ENCODE assay signal across 22 mouse cellular contexts in the genomic region with DNA sequence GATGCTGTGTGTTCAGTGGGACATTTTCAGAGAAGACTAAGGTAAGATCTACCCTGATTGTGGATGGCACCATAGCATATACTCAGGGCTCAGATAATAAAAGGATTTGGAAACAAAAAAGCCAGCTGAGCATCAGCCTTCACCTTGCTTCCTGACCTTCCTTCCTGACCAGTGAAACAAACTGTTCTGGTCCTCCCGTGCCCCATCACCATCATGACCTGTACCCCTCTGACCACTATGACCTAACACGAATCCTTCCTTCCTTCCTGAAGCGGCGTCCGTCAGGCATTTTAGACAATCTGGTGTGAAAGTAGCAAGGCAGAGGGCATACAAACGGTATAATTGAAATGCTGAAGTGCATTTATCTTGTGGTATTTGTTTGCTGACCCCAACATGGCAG. TPM values are rescaled to one million over a fixed set of nuclear protein-coding genes. Genes with fewer than 3 reads are reported as not detected.
DNase-seq lines count a peak whose midpoint lies in the region; ATAC-seq and TF ChIP-seq lines count a peak whose summit lies in the region.
"Had no signal": no experiment of that assay in that cellular context is flagged by ENCODE, and none has a peak within 500 bp of the region (broad histone marks: within the 10 kb centered on the region; RNA-seq: fewer than 3 reads in every experiment).

No protein-coding gene starts in this region.

- H3K36me3 ChIP-seq in intestine, embryonic 15.5 days, result peaks cover 15% of the 10 kb centered on the region
- no peaks in the 10 kb centered on the region for H3K36me3 ChIP-seq in intestine, embryonic 16.5 days (ENCODE audit: control insufficient read depth, insufficient read depth, low read length)
- peaks cover 25% of the 10 kb centered on the region for H3K36me3 ChIP-seq in liver, postnatal 0 days (replicated peaks; ENCODE audit: insufficient read depth, low read length)
- H3K36me3 ChIP-seq in liver, embryonic 12.5 days, result peaks cover 35% of the 10 kb centered on the region
- H3K36me3 ChIP-seq in myocyte (ENCODE audit: control insufficient read depth, insufficient read depth), result peaks cover 47% of the 10 kb centered on the region

- TF ChIP-seq POLR2A in myocyte (IDR thresholded peaks at IDR 0.05; ENCODE audit: insufficient read length, low read depth), result no peak

- peaks cover 8% of the 10 kb centered on the region for H3K79me2 ChIP-seq in myocyte (ENCODE audit: control insufficient read depth, insufficient read depth)

- no peak for DNase-seq in liver, postnatal 0 days
- no peak for DNase-seq in embryo, embryonic 10 days (ENCODE audit: low spot score)
- DNase-seq: adrenal gland, adult 2 months; adrenal gland, postnatal 14 days; cerebellum, adult 11-12 months; cerebellum, adult 8-10 months; cerebellum, postnatal 10 days; cerebellum, postnatal 36 days; gastrocnemius, postnatal 10 days; gastrocnemius, postnatal 36 days; heart, postnatal 14 days had no signal

- no peak for TF ChIP-seq CTCF in liver, postnatal 0 days (IDR thresholded peaks at IDR 0.05; ENCODE audit: low read depth)

- peak; percentile 15; the same call in 1 of the 2 replicates for ATAC-seq in intestine, embryonic 15.5 days
- ATAC-seq in intestine, embryonic 16.5 days, result no peak
- peak; percentile 16 for ATAC-seq in liver, postnatal 0 days
- no peak for ATAC-seq in liver, embryonic 12.5 days
- ATAC-seq: CD4-positive, CD25-positive, alpha-beta regulatory T cell, adult 4 months; forebrain, embryonic 13.5 days; forebrain, embryonic 16.5 days had no signal

- 84% methylated on average over 6 of the region's 6 CpGs for WGBS in intestine, embryonic 15.5 days
- WGBS in intestine, embryonic 16.5 days, result 88% methylated on average over 6 of the region's 6 CpGs
- 73% methylated on average over 6 of the region's 6 CpGs for WGBS in liver, postnatal 0 days (ENCODE audit: insufficient replicate concordance)
- 62% methylated on average over 6 of the region's 6 CpGs for WGBS in liver, embryonic 12.5 days (ENCODE audit: insufficient replicate concordance)

- no peaks in the 10 kb centered on the region for H3K9me3 ChIP-seq in intestine, embryonic 15.5 days
- no peaks in the 10 kb centered on the region for H3K9me3 ChIP-seq in intestine, embryonic 16.5 days (ENCODE audit: control insufficient read depth, low read length)
- no peaks in the 10 kb centered on the region for H3K9me3 ChIP-seq in liver, postnatal 0 days (ENCODE audit: low read length)
- no peaks in the 10 kb centered on the region for H3K9me3 ChIP-seq in liver, embryonic 12.5 days (replicated peaks)
- H3K9me3 ChIP-seq: forebrain, embryonic 10.5 days; forebrain, embryonic 13.5 days; heart, embryonic 13.5 days; hindbrain, embryonic 12.5 days; hindbrain, embryonic 15.5 days had no signal

- H3K9ac ChIP-seq in intestine, embryonic 15.5 days, result no peak overlapping the region
- H3K9ac ChIP-seq in intestine, embryonic 16.5 days (ENCODE audit: low read depth, low read length), result no peak overlapping the region
- no peak overlapping the region for H3K9ac ChIP-seq in liver, postnatal 0 days (replicated peaks)
- H3K9ac ChIP-seq in liver, embryonic 12.5 days, result no peak overlapping the region
- H3K9ac ChIP-seq: forebrain, embryonic 13.5 days; heart, embryonic 13.5 days; hindbrain, embryonic 12.5 days; hindbrain, embryonic 15.5 days had no signal

- no peak overlapping the region for H3K4me3 ChIP-seq in intestine, embryonic 15.5 days (replicated peaks)
- H3K4me3 ChIP-seq in intestine, embryonic 16.5 days (ENCODE audit: low read length), result no peak overlapping the region
- no peak overlapping the region for H3K4me3 ChIP-seq in liver, postnatal 0 days (ENCODE audit: low read depth, low read length)
- H3K4me3 ChIP-seq in liver, embryonic 12.5 days, result no peak overlapping the region
- no peak overlapping the region for H3K4me3 ChIP-seq in myocyte
- H3K4me3 ChIP-seq: forebrain, embryonic 10.5 days; forebrain, embryonic 13.5 days; heart, embryonic 13.5 days; hindbrain, embryonic 12.5 days; hindbrain, embryonic 15.5 days had no signal

- H3K4me1 ChIP-seq in intestine, embryonic 15.5 days (replicated peaks), result no peaks in the 10 kb centered on the region
- no peaks in the 10 kb centered on the region for H3K4me1 ChIP-seq in intestine, embryonic 16.5 days (ENCODE audit: control insufficient read depth, insufficient read depth, low read length)
- no peaks in the 10 kb centered on the region for H3K4me1 ChIP-seq in liver, postnatal 0 days (ENCODE audit: insufficient read depth)
- peaks cover 19% of the 10 kb centered on the region for H3K4me1 ChIP-seq in liver, embryonic 12.5 days
- H3K4me1 ChIP-seq: forebrain, embryonic 10.5 days; forebrain, embryonic 13.5 days; hindbrain, embryonic 12.5 days; hindbrain, embryonic 15.5 days had no signal

- no peak overlapping the region for H3ac ChIP-seq in myocyte (ENCODE audit: control insufficient read depth, insufficient read length)

- TF ChIP-seq EP300 in liver, postnatal 0 days (IDR thresholded peaks at IDR 0.05; ENCODE audit: low read depth), result peak; percentile 48; the same call in 1 of the 2 replicates

- H3K27ac ChIP-seq in intestine, embryonic 15.5 days, result no peak overlapping the region
- no peak overlapping the region for H3K27ac ChIP-seq in intestine, embryonic 16.5 days (ENCODE audit: low read length)
- H3K27ac ChIP-seq in liver, postnatal 0 days (ENCODE audit: low read depth), result no peak overlapping the region
- H3K27ac ChIP-seq in liver, embryonic 12.5 days, result no peak overlapping the region
- H3K27ac ChIP-seq: forebrain, embryonic 10.5 days; forebrain, embryonic 13.5 days; heart, embryonic 13.5 days; hindbrain, embryonic 12.5 days; hindbrain, embryonic 15.5 days had no signal

- H3K4me2 ChIP-seq in intestine, embryonic 15.5 days (replicated peaks), result no peak overlapping the region
- no peak overlapping the region for H3K4me2 ChIP-seq in intestine, embryonic 16.5 days (ENCODE audit: low read depth, low read length)
- no peak overlapping the region for H3K4me2 ChIP-seq in liver, postnatal 0 days (ENCODE audit: low read depth, low read length)
- H3K4me2 ChIP-seq in liver, embryonic 12.5 days, result no peak overlapping the region
- H3K4me2 ChIP-seq in myocyte (ENCODE audit: low read depth), result no peak overlapping the region
- H3K4me2 ChIP-seq: forebrain, embryonic 13.5 days; heart, embryonic 13.5 days; hindbrain, embryonic 12.5 days; hindbrain, embryonic 15.5 days had no signal

- H3K27me3 ChIP-seq in intestine, embryonic 15.5 days (replicated peaks), result no peaks in the 10 kb centered on the region
- no peaks in the 10 kb centered on the region for H3K27me3 ChIP-seq in intestine, embryonic 16.5 days (replicated peaks; ENCODE audit: control insufficient read depth, insufficient read depth, low read length)
- no peaks in the 10 kb centered on the region for H3K27me3 ChIP-seq in liver, postnatal 0 days (ENCODE audit: insufficient read depth, low read length)
- no peaks in the 10 kb centered on the region for H3K27me3 ChIP-seq in liver, embryonic 12.5 days (replicated peaks)
- H3K27me3 ChIP-seq in myocyte (ENCODE audit: control insufficient read depth, insufficient read depth, insufficient read length), result no peaks in the 10 kb centered on the region
- H3K27me3 ChIP-seq: forebrain, embryonic 13.5 days; heart, embryonic 13.5 days; hindbrain, embryonic 12.5 days; hindbrain, embryonic 15.5 days had no signal

TF ChIP-seq in myocyte, 11 proteins besides CTCF, POLR2A, EP300 and RAD21:
- TF ChIP-seq MYOD1 (IDR thresholded peaks at IDR 0.05; ENCODE audit: control insufficient read depth in 1 of 3, insufficient read length in 2 of 3, low read depth in 2 of 3), result no peak
- TF ChIP-seq E2F4 (IDR thresholded peaks at IDR 0.05; ENCODE audit: insufficient read depth), result no peak
- no peak for TF ChIP-seq REST (IDR thresholded peaks at IDR 0.05; ENCODE audit: insufficient read depth, insufficient read length)
- no peak for TF ChIP-seq CEBPB (IDR thresholded peaks at IDR 0.05; ENCODE audit: insufficient read depth, poor library complexity, severe bottlenecking)
- TF ChIP-seq USF1 (IDR thresholded peaks at IDR 0.05; ENCODE audit: low read depth), result no peak
- peak; percentile 74 for TF ChIP-seq POLR2AphosphoS2 (IDR thresholded peaks at IDR 0.05; ENCODE audit: insufficient read length, low read depth)

RNA-seq across cellular contexts. Expression of a gene that starts 8.6 kb away (rescaled TPM):
- polyA plus RNA-seq in intestine, embryonic 15.5 days (2015; fragmentation: Nextera tagmentation; extraction: Ambion mirVana), result 195 and 213 TPM in 2 replicates
- 235 and 256 TPM in 2 replicates for polyA plus RNA-seq in intestine, embryonic 16.5 days (2015; fragmentation: Nextera tagmentation; extraction: Ambion mirVana)
- 1,130 and 1,294 TPM in 2 replicates for polyA plus RNA-seq in liver, postnatal 0 days (2015; fragmentation: Nextera tagmentation; extraction: Ambion mirVana)
- polyA plus RNA-seq in liver, embryonic 12.5 days (2016; fragmentation: Nextera tagmentation; extraction: Ambion mirVana), result 108 and 117 TPM in 2 replicates
- 778 TPM for polyA plus RNA-seq in myocyte (2012; fragmentation: generic; extraction: Trizol)

RNA-seq across cellular contexts. Expression of a gene that starts 49.6 kb away (rescaled TPM):
- polyA plus RNA-seq in intestine, embryonic 15.5 days (2015; fragmentation: Nextera tagmentation; extraction: Ambion mirVana), result 41.3 and 42.4 TPM in 2 replicates
- 35.4 and 37.3 TPM in 2 replicates for polyA plus RNA-seq in intestine, embryonic 16.5 days (2015; fragmentation: Nextera tagmentation; extraction: Ambion mirVana)
- 37.8 and 39.3 TPM in 2 replicates for polyA plus RNA-seq in liver, postnatal 0 days (2015; fragmentation: Nextera tagmentation; extraction: Ambion mirVana)
- 28.2 and 28.6 TPM in 2 replicates for polyA plus RNA-seq in liver, embryonic 12.5 days (2016; fragmentation: Nextera tagmentation; extraction: Ambion mirVana)
- polyA plus RNA-seq in myocyte (2012; fragmentation: generic; extraction: Trizol), result 12.1 TPM

Comparison
In these comparisons a context has a peak if more than half of its experiments do, and no peak if none do; other contexts are left out.
1. ATAC-seq: peak in intestine, embryonic 15.5 days (single experiment) and liver, postnatal 0 days (single experiment); none in intestine, embryonic 16.5 days (single experiment) and liver, embryonic 12.5 days (single experiment).